Mouse (Mus musculus): ENCODE measurements around the gene Alyref2.
"Not testable (repeated sequence)": the region's sequence is repeated elsewhere in the genome, so short reads cannot be mapped to it uniquely, and the experiment has no call there.

The Alyref2 gene

DNA sequence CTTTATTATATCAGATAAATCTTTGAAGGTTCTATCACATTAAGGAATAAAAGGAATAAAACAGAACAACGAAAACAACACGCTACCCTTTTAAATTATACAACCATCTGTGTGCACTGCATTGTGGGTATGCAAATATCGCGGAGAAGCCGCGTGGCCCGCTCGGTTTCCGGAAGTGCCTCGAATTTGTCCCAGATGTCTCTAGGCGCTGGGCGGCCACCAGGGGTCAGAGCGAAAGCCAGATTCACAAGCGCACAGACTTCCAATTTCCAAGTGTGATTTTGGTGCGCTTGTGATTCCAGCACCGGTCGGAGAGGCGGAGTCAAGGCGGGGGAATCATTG lies at the start of gene Alyref2:
TSS of gene Alyref2 (plus strand) at position 229 of the 342 bp plus-strand sequence.
- peak; percentile 90 to 91 for DNase-seq

DNA sequence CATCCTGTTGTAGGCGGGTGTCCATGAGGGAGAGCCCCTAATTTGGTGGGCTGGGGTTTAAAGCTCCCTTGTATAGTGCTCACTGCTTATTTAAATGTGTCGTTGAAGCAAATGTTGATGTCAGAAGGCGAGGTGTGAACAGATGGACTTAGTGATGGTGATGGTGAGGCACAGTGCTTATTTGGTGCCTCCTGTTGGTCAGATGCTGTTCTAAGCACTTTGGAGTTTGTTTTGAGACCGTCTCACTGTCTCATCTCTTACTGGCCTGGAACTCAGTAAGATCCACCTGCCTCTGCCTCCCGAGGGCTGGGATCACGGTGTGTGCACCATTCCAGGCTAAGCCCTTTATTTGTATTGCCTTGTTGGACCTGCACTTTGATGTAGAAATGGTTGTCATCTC lies 48.4 kb upstream of the Alyref2 start:
- DNase-seq = no peak

DNA sequence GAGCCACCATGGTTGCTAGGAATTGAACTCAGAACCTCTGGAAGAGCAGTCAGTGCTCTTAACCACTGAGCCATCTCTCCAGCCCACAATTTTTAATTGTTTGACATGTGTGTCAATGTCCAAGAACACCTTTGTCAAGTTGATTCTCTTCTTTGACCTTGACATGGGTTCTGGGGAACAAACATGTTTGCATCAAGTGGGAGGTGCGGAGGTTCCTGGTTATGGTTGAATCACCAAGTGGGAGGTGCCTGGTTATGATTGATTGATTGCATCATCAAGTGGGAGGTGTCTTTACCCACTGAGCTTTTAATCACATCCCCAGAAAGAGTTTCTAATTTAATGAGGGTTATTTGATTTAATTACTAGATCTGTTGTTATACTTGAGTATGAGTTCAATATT lies 45.7 kb upstream of the Alyref2 start:
- no peak for DNase-seq

DNA sequence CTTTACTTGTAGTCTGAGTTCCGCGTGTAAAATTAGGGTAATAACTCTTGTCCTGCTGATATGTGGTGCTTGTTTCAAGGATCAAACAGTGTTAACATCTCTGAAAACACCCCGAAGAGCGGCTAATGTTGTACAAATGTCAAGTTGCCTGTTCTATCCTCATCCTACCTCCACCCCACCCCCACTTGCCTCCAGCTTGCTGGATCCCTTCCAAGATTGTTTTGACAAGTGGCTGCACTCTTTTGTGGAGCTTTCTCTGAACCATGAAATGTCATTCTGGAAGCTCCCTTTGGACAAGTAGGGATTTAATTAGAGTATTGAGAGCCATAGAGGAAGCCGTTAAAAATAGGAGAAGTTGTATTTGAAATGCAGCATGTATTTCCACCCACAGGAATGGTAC lies 43.5 kb upstream of the Alyref2 start:
- DNase-seq = no peak

DNA sequence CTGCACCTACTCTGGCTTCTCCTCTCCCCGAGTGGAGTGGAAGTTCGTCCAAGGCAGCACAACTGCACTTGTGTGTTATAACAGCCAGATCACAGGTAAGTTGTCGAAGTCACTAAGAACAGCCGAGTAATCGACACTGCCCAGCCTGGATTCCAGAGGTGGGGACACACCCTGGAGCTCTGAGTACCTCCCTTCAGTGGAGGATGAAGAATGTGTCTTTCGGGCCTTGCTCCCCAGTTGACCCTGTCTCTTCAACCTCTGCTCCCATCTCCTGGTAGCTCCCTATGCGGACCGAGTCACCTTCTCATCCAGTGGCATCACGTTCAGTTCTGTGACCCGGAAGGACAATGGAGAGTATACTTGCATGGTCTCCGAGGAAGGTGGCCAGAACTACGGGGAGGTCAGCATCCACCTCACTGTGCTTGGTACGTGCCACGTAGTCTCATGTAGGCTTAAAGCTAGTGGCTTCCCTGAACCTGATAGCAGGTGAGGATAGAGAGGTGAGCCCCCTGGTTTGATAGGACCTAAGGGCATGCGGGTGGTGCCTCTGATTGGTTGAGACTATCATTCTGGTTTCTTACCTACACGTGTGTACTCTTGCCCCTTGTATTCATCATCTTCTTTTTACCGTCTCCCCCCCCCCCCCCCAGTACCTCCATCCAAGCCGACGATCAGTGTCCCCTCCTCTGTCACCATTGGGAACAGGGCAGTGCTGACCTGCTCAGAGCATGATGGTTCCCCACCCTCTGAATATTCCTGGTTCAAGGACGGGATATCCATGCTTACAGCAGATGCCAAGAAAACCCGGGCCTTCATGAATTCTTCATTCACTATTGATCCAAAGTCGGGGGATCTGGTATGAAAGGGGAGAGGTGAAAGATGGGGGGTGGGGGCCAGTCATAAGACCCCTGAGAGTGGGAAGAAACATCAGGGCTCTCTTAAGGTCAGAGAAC lies 42.5 kb upstream of the Alyref2 start:
- DNase-seq = no peak

DNA sequence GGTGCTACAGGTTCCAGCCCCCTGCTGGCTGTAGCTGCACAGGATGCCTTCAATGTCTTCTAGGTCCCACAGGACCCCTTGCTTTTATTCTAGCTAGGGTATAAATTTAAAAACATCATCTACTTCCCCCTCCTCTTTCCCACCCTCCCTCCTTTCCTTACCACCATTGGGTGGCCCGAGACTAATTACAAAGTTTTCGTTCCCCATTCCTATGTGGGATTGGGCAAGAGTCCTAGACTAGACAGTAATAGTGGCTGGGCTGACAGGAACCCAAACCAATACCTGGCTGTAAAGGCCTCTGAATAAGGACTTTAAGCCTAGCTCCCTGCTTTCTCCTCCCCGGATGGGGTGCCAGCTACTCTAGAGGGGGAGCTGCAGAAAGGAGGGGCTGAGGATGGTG lies 40.1 kb upstream of the Alyref2 start:
- no peak for DNase-seq

DNA sequence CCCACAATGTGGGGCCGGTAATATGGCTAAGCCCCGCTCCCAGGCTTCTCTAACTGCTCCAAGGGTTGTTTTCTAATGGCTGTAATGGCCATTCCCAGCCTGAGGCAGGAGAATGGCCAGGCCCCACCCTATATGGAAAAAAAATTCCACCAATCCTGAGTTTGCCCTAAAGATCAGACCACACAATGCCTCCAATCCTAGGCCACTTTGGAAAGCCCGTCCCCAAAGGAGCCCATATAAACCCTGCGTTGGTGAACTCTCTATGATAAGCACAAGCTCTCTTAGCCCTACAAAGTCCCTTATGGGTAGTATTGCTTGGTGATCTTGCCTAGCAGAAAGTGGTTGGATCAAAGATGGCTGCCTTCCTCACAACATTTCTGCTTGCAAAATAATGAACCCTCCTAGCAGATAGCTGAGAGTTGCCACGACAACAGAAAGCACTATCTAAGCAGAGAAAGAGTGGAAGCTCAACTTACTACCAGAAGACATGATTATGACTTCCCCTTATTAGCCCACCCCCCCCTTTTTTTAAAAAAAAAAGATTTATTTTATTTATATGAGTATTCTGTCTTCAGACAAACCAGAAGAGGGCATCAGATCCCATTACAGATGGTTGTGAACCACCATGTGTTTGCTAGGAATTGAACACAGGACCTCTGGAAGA lies 37.4 kb upstream of the Alyref2 start:
- no peak for DNase-seq

DNA sequence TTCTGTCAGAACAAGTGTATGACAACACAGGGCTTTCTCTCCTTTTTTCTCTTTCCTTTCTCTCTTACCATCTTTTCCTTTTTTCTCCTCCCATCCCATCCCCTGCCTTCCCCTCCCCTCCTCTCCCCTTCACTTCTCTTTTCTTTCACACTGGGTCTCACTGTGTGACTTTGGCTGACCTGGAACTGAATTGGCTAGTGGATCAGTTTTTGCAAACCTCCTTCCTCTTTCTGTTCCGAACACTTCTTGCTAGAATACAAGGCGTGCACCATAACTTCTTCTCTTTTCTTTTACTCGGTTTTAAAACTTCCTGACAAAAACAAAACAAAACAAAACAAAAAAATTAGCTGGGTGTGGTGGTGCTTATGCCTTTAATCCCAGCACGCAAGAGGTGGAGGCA lies 36.7 kb upstream of the Alyref2 start:
- no peak for DNase-seq

DNA sequence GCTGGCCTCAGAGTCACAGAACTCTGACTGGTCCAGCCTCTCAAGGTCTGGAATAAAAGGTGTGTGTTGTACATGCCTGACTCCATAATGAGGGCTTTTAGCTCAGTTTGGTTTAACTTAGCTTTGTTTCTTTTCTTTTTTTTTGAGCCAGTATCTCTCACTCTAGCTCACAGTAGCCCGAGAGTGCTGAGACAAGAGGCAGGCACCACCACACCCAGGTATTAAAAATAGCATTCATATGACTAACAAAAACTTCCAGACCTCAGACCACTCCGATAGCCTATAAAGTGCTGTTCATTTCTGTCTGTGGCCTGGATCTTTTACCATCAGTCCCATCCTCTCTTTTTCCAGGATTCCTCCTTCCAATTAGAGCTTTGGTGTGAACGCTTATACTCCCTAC lies 33.6 kb upstream of the Alyref2 start:
- DNase-seq = no peak

DNA sequence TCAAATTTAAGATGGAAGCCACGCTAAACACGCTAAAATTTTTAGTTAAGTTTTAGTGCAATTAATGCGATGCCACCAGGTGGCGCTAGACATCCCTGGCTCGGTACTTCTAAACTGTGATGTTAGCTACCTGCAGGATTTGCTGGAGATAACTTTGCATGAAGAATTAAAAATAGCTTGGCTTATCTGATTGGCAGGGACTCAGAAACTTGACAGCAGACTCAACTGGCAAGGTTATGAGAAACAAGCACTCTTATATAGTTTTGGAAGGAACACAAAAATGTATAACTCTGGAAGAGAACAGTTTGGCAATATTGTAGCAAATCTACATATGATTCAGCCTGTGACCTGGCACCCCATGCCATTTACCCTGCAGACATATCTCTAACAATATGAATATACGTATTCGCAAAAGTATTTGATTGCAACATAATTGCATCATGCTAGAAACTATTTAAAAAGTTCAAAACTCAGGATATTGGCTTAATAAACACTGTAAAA lies 32.9 kb upstream of the Alyref2 start:
- DNase-seq = peak; percentile 27 to 42

DNA sequence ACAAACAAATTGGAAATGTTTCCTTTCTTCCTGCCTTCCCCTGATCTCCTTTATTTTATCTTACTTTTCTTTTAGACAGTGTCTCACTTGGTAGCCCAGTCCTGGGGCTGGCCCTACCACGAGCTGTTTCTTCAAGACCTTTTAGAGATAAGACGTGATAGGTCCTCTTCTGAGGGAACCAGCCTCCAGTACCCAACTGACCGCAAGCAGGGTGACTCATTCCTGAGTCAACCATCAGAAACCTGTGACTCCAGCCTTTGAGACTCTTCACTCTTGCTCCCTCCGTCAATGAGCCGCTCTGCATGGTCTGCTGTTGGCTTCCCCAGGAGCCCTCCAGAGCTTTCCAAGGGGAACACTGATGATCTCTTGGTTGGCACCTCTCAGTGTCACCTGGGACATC lies 32.4 kb upstream of the Alyref2 start:
- DNase-seq = no peak

DNA sequence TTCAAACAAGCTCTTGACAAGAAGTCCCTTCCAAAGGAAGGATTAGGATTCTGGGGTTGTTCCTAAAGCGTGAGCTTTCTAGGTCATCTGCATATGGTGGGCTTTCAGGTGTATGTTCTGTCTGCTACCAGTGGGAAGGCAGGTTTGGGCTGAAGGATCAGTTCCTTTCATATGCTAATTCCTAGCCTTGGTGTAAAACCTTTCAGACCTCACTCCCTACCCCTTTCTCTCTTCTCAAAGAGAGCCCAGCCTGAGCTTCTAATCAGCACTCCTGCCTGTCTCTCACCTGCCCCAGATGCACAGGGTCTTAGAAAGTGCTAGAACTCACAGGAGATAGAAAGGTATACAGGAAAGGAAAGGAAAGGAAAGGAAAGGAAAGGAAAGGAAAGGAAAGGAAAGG lies 31.8 kb upstream of the Alyref2 start:
- no peak for DNase-seq

DNA sequence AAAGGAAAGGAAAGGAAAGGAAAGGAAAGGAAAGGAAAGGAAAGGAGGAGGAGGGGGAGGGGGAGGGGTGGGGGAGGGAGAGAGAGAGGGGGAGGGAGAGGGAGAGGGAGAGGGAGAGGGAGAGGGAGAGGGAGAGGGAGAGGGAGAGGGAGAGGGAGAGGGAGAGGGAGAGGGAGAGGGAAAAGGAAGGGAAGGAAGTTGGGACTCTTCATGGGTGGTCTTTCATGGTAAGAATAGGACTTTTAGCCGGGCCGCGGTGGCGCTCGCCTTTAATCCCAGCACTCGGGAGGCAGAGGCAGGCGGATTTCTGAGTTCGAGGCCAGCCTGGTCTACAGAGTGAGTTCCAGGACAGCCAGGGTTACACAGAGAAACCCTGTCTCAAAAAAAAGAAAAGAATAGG lies 31.3 kb upstream of the Alyref2 start:
- not testable (repeated sequence) for DNase-seq

DNA sequence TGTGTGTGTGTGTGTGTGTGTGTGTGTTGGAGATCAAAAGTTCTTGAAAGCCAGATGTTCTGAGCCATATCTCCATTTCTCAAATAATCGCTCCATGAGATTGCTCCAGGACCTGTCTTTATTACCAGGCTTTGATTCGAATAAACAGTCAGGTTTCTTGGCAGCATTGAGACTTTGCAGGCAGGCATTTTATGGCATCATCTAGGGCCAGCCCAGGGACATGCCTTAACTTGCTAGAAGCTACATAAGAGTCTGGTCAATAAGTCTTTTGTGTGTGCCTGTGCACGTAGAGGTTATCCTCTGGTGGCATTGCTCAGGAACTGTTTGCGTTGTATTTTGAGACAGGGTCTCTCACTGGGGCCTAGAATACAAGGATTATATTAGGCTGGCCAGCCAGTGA lies 29.8 kb upstream of the Alyref2 start:
- DNase-seq = no peak

DNA sequence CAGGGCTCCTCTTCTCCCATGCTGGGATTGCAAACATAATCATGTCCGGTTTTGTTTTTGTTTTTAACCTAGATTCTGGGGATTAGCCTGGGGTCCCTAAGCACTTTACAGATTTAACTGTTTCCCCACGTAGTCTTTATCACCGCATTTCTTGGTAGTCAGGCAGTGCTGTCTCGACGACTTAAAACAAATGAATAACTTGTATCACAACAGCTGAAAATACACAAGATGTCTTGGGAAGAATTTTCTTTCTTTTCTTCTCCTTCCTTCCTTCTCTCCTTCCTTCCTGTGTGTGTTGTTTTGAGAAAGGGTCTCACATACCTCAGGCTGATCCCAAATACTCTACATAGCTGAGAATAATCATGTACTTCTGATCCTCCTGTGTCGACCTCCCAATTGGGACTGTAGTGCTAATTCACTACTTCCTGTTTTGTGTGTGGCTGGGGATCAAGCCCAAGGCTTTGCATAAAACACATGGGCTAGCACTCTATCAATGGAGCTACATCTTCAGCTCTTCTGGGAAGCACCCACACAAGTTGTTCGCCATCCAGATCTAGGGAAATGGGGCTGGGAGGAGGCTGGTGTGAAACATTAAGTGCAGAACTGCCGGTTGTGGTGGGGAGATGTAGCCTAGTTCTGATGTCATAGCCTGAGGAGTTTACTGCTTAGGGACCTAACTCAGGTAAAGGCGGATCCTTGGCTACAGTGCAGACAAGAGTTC lies 29.2 kb upstream of the Alyref2 start:
- DNase-seq = no peak

DNA sequence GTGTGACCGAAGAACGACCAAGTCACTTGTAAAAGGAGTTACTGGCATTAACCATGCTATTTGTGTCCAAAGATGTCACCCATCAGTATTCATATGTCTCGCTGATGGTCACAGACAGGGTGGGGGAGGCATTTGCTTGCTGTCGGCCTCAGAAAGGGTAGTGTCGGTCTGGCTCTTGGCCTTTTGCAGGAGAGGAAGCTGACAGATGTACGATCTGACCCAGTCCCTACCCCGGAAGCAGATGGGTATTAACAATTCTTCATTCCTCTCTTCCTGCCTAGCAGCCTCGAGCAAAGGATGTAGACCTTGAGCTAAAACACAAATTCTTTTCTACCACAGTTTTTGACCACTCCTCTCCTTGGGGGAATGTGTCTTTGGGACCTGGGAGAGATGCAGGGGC lies 26.2 kb upstream of the Alyref2 start:
- DNase-seq = no peak

DNA sequence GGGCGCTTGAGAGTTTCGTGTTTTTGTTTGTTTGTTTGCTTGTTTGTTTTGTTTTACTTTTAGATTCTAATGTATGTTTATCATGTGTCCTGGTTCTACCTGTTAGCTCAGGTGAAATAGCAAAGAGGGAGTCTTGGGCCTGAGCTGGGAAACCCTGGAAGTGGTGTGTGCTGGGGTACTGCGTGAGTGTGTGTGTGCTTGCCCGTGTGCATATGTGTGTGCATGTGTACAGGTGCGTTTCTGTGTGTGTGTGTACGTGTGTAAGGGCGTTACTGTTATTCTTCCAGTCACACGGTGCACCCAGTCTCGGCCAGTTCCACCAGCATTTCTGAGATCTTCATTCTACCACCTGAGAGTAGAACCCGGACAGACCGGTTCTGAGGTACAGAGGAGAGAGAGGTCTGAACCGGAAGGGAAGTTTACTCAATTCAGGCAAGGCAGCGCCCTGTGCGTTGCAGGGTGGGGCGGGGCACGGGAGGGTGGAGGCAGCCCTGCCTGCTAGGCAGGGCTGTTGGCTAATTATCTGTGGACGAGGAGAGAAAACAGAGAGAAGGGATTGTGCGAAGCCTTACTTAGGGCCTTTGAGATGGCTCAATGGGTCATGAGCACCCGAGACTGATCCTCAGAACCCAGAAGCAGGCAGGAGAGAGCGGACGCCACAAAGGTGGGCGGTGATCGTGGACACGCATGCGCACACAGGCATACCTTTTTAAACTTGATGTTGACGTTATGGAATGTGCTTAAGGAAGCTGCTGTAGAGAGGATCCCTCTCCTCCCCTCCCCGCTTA lies 25.3 kb upstream of the Alyref2 start:
- DNase-seq = peak; percentile 49 to 52

DNA sequence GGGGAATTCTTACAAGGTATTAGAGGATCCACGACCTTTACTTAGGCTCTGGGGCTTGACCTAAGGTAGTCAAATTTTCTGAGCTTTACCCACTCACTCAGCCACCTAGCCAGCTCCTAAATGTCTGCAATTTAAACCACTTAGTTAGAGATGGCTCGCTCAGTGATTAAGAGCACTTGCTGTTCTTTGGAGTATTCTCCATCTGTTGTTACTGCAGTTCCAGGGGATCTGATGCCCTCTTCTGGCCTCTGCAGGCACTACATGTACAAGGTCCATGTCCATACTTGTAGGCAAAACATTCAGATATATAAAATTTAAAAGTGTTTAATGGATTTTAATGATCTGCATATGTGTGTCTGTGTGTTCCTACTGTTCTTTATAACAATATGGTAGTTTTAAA lies 24.3 kb upstream of the Alyref2 start:
- DNase-seq = peak; percentile 54 to 57

DNA sequence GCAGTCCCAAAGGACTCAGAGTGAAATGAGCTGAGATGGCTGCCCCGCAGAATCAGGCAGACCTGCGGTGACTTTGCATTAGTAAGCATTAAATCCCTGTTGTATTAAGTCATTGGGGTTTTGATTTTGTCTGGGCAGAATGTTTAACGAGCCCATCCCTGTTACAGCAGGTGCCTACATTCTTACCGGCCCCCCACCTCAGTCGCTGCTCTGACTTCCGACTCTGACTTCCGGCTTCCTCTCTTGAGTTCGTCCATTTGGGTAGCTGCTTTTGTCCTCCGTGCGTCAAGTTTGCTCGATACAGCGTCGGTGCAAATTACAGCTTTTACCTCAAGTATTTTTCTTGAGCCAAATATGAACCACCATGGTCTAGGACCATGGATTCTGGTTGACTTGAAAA lies 9.0 kb upstream of the Alyref2 start:
- DNase-seq = no peak

DNA sequence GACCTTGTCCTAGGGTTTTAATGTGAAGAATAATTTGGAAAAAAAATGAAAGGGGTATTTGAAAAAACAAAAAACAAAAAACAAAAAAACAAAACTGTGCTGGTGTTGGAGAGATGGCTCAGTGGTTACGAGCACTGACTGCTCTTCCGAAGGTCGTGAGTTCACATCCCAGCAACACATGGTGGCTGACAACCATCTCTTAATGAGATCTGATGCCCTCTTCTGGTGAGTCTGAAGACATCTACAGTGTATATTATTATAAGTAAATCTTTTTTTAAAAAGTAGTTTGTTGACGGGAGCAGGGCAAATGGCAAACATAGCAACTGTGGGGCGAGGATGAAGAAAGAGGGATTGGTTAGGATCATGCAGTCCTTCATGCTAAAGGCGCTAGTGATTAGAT lies 7.9 kb upstream of the Alyref2 start:
- DNase-seq = no peak

DNA sequence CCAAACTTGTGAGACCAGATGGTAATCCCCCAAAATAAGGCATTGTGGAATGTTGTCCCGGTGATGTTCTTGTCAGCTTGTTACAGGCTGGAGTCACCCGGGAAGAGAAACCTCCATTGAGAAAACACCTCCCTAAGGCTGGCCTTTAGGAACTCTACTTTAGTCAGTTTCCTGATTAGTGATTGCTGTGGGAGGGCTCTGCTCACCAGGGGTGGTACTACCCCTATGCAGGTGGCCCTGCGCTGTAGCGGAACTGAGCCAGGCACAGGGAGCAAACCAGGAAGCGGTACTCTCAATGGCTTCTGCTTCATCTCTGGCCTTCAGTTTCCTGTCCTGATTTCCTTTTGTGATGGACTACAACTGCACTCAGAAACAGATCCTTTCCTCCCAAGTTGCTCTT lies 3.4 kb upstream of the Alyref2 start:
- DNase-seq = no peak

DNA sequence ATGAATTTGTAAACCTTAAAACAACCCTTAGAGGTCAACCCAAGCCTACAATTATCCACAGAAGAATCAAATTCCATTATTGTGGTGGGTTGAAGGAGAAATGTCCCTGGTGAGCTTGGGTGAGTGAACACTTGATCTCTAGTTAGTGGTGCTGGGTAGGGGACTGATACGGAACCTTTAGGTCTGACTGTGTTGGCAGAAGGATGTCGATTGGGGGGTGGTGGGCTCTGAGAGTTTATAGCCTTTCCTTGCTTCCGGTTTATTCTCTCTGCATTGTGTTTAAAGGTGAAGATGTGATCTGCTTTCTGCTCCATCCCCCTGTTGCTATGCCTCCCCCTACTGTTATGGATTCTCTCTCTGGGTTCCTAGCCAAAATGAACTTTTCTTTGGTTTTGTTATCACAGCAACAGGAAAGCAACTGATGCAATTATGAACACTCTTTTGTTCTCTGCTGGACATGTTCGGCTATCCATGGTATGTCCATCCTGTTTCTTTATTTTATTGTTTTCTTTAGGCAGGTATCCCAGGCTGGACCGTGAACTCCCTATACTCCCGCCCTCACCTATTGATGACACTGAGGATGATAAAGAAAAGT lies 2.2 kb upstream of the Alyref2 start:
- no peak for DNase-seq

All from thymus, postnatal 36 days (tissue).